Mouse (Mus musculus) B cell, adult 2 months (primary cell): ENCODE data around the gene Kif1b.
"Not testable (repeated sequence)": the region's sequence is repeated elsewhere in the genome, so short reads cannot be mapped to it uniquely, and the experiment has no call there.

ENCODE experiments used
- DNase-seq, 2 experiments: peaks; one replicate each; pipeline ENCODE4 v3.0.0; 2022

The Kif1b gene

GRCm38 (mm10) chr4:149264895-149265294, 42.6 kb downstream of the Kif1b start:
- DNase-seq, result no peak

GRCm38 (mm10) chr4:149263218-149263617, 44.3 kb downstream of the Kif1b start:
- DNase-seq, result no peak

- no peak for DNase-seq
These were observed 46.0 kb downstream of the Kif1b start for GRCm38 (mm10) chr4:149261466-149261865.

GRCm38 (mm10) chr4:149260911-149261310, 46.6 kb downstream of the Kif1b start:
- no peak for DNase-seq

GRCm38 (mm10) chr4:149259391-149260094, 48.0 kb downstream of the Kif1b start:
- DNase-seq, result no peak

GRCm38 (mm10) chr4:149258926-149259325, 48.6 kb downstream of the Kif1b start:
- DNase-seq, result no peak

GRCm38 (mm10) chr4:149256511-149257300, 50.8 kb downstream of the Kif1b start:
- no peak for DNase-seq

GRCm38 (mm10) chr4:149255277-149256270, 51.9 kb downstream of the Kif1b start:
- DNase-seq, result no peak

- DNase-seq, result no peak
These were observed 52.7 kb downstream of the Kif1b start for GRCm38 (mm10) chr4:149254827-149255226.

- DNase-seq, result no peak
These were observed 58.2 kb downstream of the Kif1b start for GRCm38 (mm10) chr4:149249311-149249710.

- DNase-seq, result no peak
These were observed 59.7 kb downstream of the Kif1b start for GRCm38 (mm10) chr4:149247772-149248171.

GRCm38 (mm10) chr4:149247156-149247633, 60.3 kb downstream of the Kif1b start:
- DNase-seq, result no peak

- no peak for DNase-seq
These were observed 60.8 kb downstream of the Kif1b start for GRCm38 (mm10) chr4:149246578-149247155.

GRCm38 (mm10) chr4:149237011-149237410, 70.5 kb downstream of the Kif1b start:
- no peak for DNase-seq

- DNase-seq, result no peak
These were observed 73.6 kb downstream of the Kif1b start for GRCm38 (mm10) chr4:149233938-149234337.

- not testable (repeated sequence) for DNase-seq
These were observed 78.8 kb downstream of the Kif1b start for GRCm38 (mm10) chr4:149228682-149229081.

- no peak for DNase-seq
These were observed 79.2 kb downstream of the Kif1b start for GRCm38 (mm10) chr4:149228256-149228655.

- no peak for DNase-seq
These were observed 81.2 kb downstream of the Kif1b start for GRCm38 (mm10) chr4:149226311-149226710.

- no peak for DNase-seq
These were observed 84.0 kb downstream of the Kif1b start for GRCm38 (mm10) chr4:149223453-149223852.

- no peak for DNase-seq
These were observed 87.0 kb downstream of the Kif1b start for GRCm38 (mm10) chr4:149220481-149220880.

- no peak for DNase-seq
These were observed 87.4 kb downstream of the Kif1b start for GRCm38 (mm10) chr4:149220042-149220473.

- DNase-seq, result no peak
These were observed 88.0 kb downstream of the Kif1b start for GRCm38 (mm10) chr4:149219401-149220041.
